Mouse (Mus musculus): ENCODE results near the gene Vmn1r54.
"Not testable (repeated sequence)": the region's sequence is repeated elsewhere in the genome, so short reads cannot be mapped to it uniquely, and the experiment has no call there.

GRCm38 (mm10) chr6:90232114-90232513 is 14.0 kb upstream of the Vmn1r54 start:
- not testable (repeated sequence) for TF ChIP-seq GATA1 (IDR thresholded peaks at IDR 0.05; ENCODE audit: borderline replicate concordance, low read length); FLI1 (IDR thresholded peaks at IDR 0.05; ENCODE audit: low read length)

Data from megakaryocyte, embryonic 14.5 days (primary cell).